Comparison of ENCODE assay signal across 15 mouse cellular contexts in the genomic region with DNA sequence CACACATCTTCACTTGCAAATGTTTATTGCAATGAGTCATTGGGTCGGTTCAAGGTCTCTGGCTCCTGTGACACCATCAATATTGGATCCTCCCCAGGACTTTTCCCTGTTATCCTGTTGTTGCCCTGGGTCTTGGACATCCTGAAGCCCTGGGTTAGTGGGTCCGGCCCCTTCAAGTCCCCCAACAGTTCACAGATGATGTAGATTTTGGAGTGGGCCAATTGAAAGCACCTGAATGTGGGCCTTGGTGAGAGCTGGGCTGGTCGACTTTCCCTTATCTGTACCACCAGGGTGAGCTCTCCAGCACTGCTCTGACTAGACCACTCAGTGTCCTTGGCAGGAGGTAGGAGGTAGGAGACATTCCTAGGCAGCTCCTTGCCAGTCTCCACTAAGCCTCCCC. TPM values are rescaled to one million over a fixed set of nuclear protein-coding genes. Genes with fewer than 3 reads are reported as not detected.
A peak's percentile ranks its signal among the peaks of the same experiment; 100 is the strongest.
DNase-seq lines count a peak whose midpoint lies in the region; ATAC-seq lines count a peak whose summit lies in the region.
"Had no signal": no experiment of that assay in that cellular context is flagged by ENCODE, and none has a peak within 500 bp of the region (broad histone marks: within the 10 kb centered on the region; RNA-seq: fewer than 3 reads in every experiment).

No protein-coding gene starts in this region.

- ATAC-seq in intestine, embryonic 14.5 days (replicated peaks; ENCODE audit: low FRiP score, low TSS enrichment, low read depth): no peak
- ATAC-seq in intestine, embryonic 16.5 days: no peak
- peak; percentile 71 for ATAC-seq in liver, embryonic 13.5 days (ENCODE audit: low read depth)
- ATAC-seq in cerebellum, adult (ENCODE audit: insufficient number of reproducible peaks, low FRiP score, low TSS enrichment): no peak
- ATAC-seq: Patski had no signal

- 63% methylated on average over 3 of the region's 3 CpGs for WGBS in intestine, embryonic 14.5 days
- 55% methylated on average over 3 of the region's 3 CpGs for WGBS in intestine, embryonic 16.5 days
- 37% methylated on average over 3 of the region's 3 CpGs for WGBS in liver, embryonic 13.5 days (ENCODE audit: insufficient replicate concordance)

- H3K9me3 ChIP-seq in intestine, embryonic 14.5 days (ENCODE audit: control insufficient read depth, low read length): no peaks in the 10 kb centered on the region
- no peaks in the 10 kb centered on the region for H3K9me3 ChIP-seq in intestine, embryonic 16.5 days (ENCODE audit: control insufficient read depth, low read length)
- H3K9me3 ChIP-seq in liver, embryonic 13.5 days (replicated peaks): no peaks in the 10 kb centered on the region
- H3K9me3 ChIP-seq: limb, embryonic 15.5 days had no signal

- H3K4me3 ChIP-seq in intestine, embryonic 14.5 days (ENCODE audit: low read depth, low read length): no peak overlapping the region
- no peak overlapping the region for H3K4me3 ChIP-seq in intestine, embryonic 16.5 days (ENCODE audit: low read length)
- H3K4me3 ChIP-seq in liver, embryonic 13.5 days (replicated peaks): peak overlapping the region; percentile 12; the same call in 1 of the 2 replicates
- H3K4me3 ChIP-seq: limb, embryonic 15.5 days; myocyte had no signal

- no peak overlapping the region for H3K27ac ChIP-seq in intestine, embryonic 14.5 days (ENCODE audit: low read depth)
- no peak overlapping the region for H3K27ac ChIP-seq in intestine, embryonic 16.5 days (ENCODE audit: low read length)
- H3K27ac ChIP-seq in liver, embryonic 13.5 days: peak overlapping the region; percentile 95
- H3K27ac ChIP-seq: limb, embryonic 15.5 days; macrophage had no signal

- no peak overlapping the region for H3K4me2 ChIP-seq in intestine, embryonic 14.5 days (ENCODE audit: low read length)
- H3K4me2 ChIP-seq in intestine, embryonic 16.5 days (ENCODE audit: low read depth, low read length): no peak overlapping the region
- H3K4me2 ChIP-seq in liver, embryonic 13.5 days: peak overlapping the region; percentile 66
- H3K4me2 ChIP-seq: limb, embryonic 15.5 days had no signal

- H3K36me3 ChIP-seq in intestine, embryonic 14.5 days (ENCODE audit: control insufficient read depth, insufficient read depth, low read length): no peaks in the 10 kb centered on the region
- H3K36me3 ChIP-seq in intestine, embryonic 16.5 days (ENCODE audit: control insufficient read depth, insufficient read depth, low read length): no peaks in the 10 kb centered on the region
- H3K36me3 ChIP-seq in liver, embryonic 13.5 days: no peaks in the 10 kb centered on the region
- H3K36me3 ChIP-seq: limb, embryonic 15.5 days had no signal

- peak; percentile 45 for DNase-seq in intestine, embryonic 14.5 days (ENCODE audit: low spot score)
- peak; percentile 13 to 26 for DNase-seq in spleen, postnatal 36 days (ENCODE audit: low spot score in 2 of 2)
- no peak for DNase-seq in spleen, postnatal 14 days (ENCODE audit: low spot score in 2 of 2)
- peak; percentile 64 for DNase-seq in liver, embryonic 13.5 days
- no peak for DNase-seq in thymus, adult 18-20 months
- DNase-seq: cerebellum, adult 11 months; heart, adult 18-20 months; thymus, postnatal 25 days had no signal

- no peaks in the 10 kb centered on the region for H3K27me3 ChIP-seq in intestine, embryonic 14.5 days (replicated peaks; ENCODE audit: control insufficient read depth, insufficient read depth, low read length)
- no peaks in the 10 kb centered on the region for H3K27me3 ChIP-seq in intestine, embryonic 16.5 days (replicated peaks; ENCODE audit: control insufficient read depth, insufficient read depth, low read length)
- no peaks in the 10 kb centered on the region for H3K27me3 ChIP-seq in liver, embryonic 13.5 days
- H3K27me3 ChIP-seq: limb, embryonic 15.5 days had no signal

- no peak overlapping the region for H3K9ac ChIP-seq in intestine, embryonic 14.5 days (ENCODE audit: low read length)
- H3K9ac ChIP-seq in intestine, embryonic 16.5 days (ENCODE audit: low read depth, low read length): no peak overlapping the region
- H3K9ac ChIP-seq in liver, embryonic 13.5 days: peak overlapping the region; percentile 56
- H3K9ac ChIP-seq: limb, embryonic 15.5 days had no signal

- H3K4me1 ChIP-seq in intestine, embryonic 14.5 days (replicated peaks; ENCODE audit: control insufficient read depth, insufficient read depth, low read length): peaks cover 35% of the 10 kb centered on the region
- H3K4me1 ChIP-seq in intestine, embryonic 16.5 days (ENCODE audit: control insufficient read depth, insufficient read depth, low read length): peaks cover 21% of the 10 kb centered on the region
- H3K4me1 ChIP-seq in liver, embryonic 13.5 days (replicated peaks): peaks cover 73% of the 10 kb centered on the region
- H3K4me1 ChIP-seq: limb, embryonic 15.5 days had no signal

RNA-seq across cellular contexts. Expression of gene Serinc5, which starts 15.5 kb away (rescaled TPM):
- polyA plus RNA-seq in intestine, embryonic 14.5 days (2014; fragmentation: Nextera tagmentation; extraction: Ambion mirVana): 24.9 and 27.3 TPM in 2 replicates
- polyA plus RNA-seq in intestine, embryonic 16.5 days (2015; fragmentation: Nextera tagmentation; extraction: Ambion mirVana): 18.0 and 18.9 TPM in 2 replicates
- 14.7 and 20.2 TPM in 2 replicates for polyA plus RNA-seq in liver, embryonic 13.5 days (2015; fragmentation: Nextera tagmentation; extraction: Ambion mirVana)

RNA-seq across cellular contexts. Expression of gene Spz1, which starts 19.5 kb away (rescaled TPM):
- polyA plus RNA-seq in intestine, embryonic 14.5 days (2014; fragmentation: Nextera tagmentation; extraction: Ambion mirVana): not detected in 2 replicates
- not detected in 2 replicates for polyA plus RNA-seq in intestine, embryonic 16.5 days (2015; fragmentation: Nextera tagmentation; extraction: Ambion mirVana)
- polyA plus RNA-seq in liver, embryonic 13.5 days (2015; fragmentation: Nextera tagmentation; extraction: Ambion mirVana): not detected in 2 replicates
- polyA plus RNA-seq: large intestine, adult 2 months; limb, embryonic 15.5 days; macrophage; myocyte; Patski had no signal

Comparison
In these comparisons a context has a peak if more than half of its experiments do, and no peak if none do; other contexts are left out.
1. DNase-seq: peak in intestine, embryonic 14.5 days (single experiment), spleen, postnatal 36 days (2 of 2) and liver, embryonic 13.5 days (single experiment); none in spleen, postnatal 14 days (0 of 2) and thymus, adult 18-20 months (0 of 2).